Mouse (Mus musculus) gastrocnemius, postnatal 4 days (tissue): ENCODE data around the gene Morn4. TPM values are rescaled to one million over a fixed set of nuclear protein-coding genes. Genes with fewer than 3 reads are reported as not detected.

Source experiments
- DNase-seq, 2 experiments: peaks; one replicate each; pipeline ENCODE4 v3.0.0; 2021 to 2022; ENCODE audit warnings: low spot score in 2 of 2, mixed read lengths in 2 of 2
- total RNA-seq, 2 experiments: library from RNA; stranded (reverse); gene quantifications; 2 replicates each; pipeline ENCODE4 v1.2.3; 2021

The Morn4 gene
- total RNA-seq, 2 experiments from 2014 or later, result 2.0 to 2.5 TPM

GRCm38 (mm10) chr19:42045269-42046102, 40.7 kb downstream of the Morn4 start, which contains the start of gene Hoga1:
Hoga1 (plus strand) TSS chr19:42045610.
- peak; percentile 61 to 78 for DNase-seq

- DNase-seq, result no peak
These were observed 42.2 kb downstream of the Morn4 start for GRCm38 (mm10) chr19:42043988-42044387.

DNA sequence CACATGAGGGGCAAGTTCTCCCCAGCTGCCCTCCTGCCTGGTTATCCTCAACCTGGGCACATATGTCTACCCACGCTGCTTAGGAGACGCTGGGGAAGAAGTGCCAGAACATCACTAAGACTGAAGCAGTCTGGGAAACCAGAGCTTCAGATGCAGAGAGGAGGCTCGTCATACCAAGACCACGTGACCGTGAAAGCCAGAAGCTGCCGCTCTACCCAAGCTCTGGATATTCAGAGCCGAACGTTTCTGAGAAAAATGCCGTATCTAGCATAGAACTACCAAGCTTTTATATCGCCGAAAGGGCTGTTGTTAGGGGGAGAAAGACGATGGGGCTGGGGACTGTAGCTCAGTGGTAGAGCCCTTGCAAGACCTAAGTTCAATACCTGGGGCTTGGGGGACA, 47.8 kb downstream of the Morn4 start:
- no peak for DNase-seq

GRCm38 (mm10) chr19:42037167-42037702, 48.9 kb downstream of the Morn4 start:
- DNase-seq, result no peak

GRCm38 (mm10) chr19:42036357-42036756, 49.8 kb downstream of the Morn4 start:
- no peak for DNase-seq

GRCm38 (mm10) chr19:42035456-42036248, 50.5 kb downstream of the Morn4 start, which contains the start of gene Ankrd2:
Ankrd2 (plus strand) TSS chr19:42036000.
- peak; percentile 60 to 79 for DNase-seq

DNA sequence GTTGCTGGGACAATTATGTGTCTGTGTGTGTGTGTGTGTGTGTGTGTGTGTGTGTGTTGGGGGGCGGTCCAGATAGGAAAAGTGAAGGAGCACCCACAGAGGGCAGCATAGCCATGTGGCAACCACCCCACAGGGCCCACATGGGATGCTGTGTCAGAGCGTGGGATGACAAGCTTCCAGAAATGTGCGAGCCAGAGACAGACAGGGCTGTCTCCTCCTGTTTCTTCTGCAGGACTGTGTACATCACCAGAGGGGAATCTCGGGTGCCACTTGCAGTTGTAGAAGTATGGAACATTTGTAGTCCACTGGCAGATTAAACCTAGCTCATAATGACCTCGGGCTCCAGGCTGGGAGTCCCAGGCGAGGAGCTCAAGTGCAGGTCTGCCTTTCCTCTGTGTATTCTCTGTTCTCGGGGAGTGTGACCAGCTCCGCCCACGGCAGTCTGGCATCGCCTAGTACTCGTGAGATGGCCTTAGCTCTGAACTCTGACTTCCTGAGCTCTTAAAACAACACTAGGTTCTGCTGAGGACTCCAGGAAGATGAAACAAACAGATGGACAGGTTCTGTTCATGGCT, 51.2 kb downstream of the Morn4 start:
- DNase-seq, result no peak

DNA sequence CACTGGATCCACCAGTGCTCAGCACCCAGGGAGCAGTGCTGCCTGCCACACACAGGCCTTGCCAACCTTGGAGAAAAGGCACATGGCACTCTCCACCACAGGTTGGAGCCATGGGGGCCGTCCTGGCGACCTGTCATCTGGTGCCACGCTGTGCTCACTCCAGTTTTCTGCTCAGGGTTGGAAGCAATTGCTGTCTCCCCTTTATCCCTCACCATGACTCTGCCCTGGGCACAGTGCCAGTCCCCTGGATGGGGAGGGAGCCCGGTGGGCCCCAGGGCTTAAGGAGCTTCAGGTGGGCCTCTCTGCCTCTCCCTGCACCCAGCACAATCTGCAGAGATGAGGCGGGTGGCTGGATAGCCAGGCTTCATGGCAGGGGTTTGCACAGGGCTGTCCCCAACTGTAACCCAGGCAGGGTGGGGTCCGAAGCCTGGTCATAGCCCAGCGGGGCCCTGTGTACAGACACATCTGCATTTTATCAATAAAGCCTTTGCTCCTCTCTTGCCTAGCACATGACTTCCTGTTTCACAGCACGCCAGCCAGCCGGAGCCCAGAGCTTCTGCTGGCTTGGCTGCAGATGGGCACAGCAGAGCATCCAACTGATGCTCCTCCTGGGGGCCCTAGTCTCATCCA, 51.9 kb downstream of the Morn4 start:
- DNase-seq, result no peak

DNA sequence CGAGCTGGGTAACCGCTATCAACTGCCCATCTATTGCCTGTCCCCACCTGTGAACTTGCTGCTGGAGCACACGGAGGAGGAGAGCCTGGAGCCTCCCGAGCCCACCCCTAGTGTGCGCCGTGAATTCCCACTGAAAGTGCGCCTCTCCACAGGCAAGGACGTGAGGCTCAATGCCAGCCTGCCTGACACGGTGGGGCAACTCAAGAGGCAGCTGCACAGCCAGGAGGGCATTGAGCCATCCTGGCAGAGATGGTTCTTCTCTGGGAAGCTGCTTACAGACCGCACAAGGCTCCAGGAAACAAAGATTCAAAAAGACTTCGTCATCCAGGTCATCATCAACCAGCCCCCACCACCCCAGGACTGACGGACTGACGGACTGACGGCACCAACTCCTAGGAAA, 52.5 kb downstream of the Morn4 start:
- no peak for DNase-seq

DNA sequence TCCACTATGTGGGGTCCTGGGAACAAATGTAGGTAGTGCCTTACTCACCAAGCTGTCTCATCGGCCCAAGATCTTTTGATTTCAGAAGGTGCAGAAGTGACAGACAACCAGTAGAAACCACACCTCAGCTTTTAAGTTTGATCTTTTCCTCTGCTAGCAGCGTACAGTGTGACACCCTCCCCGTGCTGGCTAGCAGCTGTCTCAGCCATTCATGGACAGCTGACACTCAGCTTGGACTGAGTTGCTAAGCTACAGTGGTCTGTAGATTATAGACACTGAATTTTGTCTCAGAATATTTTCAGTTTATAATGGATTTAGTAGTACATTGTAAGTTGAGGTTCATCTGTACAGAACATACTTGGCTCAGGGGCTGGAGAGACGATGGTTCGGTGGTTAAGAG, 55.0 kb downstream of the Morn4 start:
- DNase-seq, result no peak

DNA sequence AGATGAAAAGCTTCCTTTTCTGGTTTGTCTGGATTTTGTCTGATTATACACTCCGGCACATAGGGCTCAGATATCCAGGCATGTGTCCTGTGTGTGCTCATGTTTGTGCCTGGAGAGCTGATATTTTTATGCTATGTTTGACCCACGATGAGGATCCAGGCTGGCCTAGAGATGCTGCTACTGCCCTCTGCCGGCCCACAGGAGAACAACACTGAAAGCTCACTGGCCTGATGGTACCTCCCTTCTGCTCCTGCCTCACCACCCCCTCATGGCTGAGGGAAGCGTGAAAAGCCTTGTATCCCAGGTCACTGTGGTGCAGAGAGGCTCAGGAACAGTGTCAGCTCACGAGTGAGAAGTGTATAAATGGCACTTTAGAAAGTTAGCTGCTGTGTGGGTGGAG, 60.0 kb downstream of the Morn4 start:
- peak; percentile 59 to 81 for DNase-seq

Other genes with a start within 250 kb of the Morn4 start
- gene Frat2, start 238.2 kb downstream of the Morn4 start, total RNA-seq, result 10 to 100 TPM; 11.7 to 14.1 TPM
- gene Rrp12, start 190.2 kb downstream of the Morn4 start, total RNA-seq, result 10 to 100 TPM; 21.1 to 22.4 TPM
- gene Pgam1, start 174.4 kb downstream of the Morn4 start, total RNA-seq, result 10 to 100 TPM; 53.2 to 57.9 TPM
- 10 to 100 TPM; 19.6 to 24.5 TPM for gene Exosc1, start 152.9 kb downstream of the Morn4 start, total RNA-seq
- gene Zdhhc16, start 152.9 kb downstream of the Morn4 start, total RNA-seq, result 10 to 100 TPM; 36.0 to 36.5 TPM
- gene Mms19, start 105.2 kb downstream of the Morn4 start, total RNA-seq, result 10 to 100 TPM; 20.5 to 29.1 TPM
- gene Ubtd1, start 104.6 kb downstream of the Morn4 start, total RNA-seq, result 10 to 100 TPM; 37.5 to 39.7 TPM
- gene Ankrd2, start 50.4 kb downstream of the Morn4 start, total RNA-seq, result 10 to 100 TPM; 50.1 to 73.1 TPM
- gene Hoga1, start 40.7 kb downstream of the Morn4 start, total RNA-seq, result 1 to 10 TPM; 7.1 to 8.8 TPM
- gene 4933411K16Rik, start 34.1 kb downstream of the Morn4 start, total RNA-seq, result under 1 TPM; 0.75 to 0.91 TPM
- gene Pi4k2a, start 4.1 kb upstream of the Morn4 start, total RNA-seq, result 10 to 100 TPM; 18.5 to 21.5 TPM
- gene Avpi1, start 42.7 kb upstream of the Morn4 start, total RNA-seq, result 10 to 100 TPM; 11.5 to 11.8 TPM
- gene Marveld1, start 61.0 kb upstream of the Morn4 start, total RNA-seq, result 10 to 100 TPM; 33.7 to 34.8 TPM
- gene Zfyve27, start 77.6 kb upstream of the Morn4 start, total RNA-seq, result 10 to 100 TPM; 18.6 to 22.3 TPM
- gene Sfrp5, start 115.9 kb upstream of the Morn4 start, total RNA-seq, result 1 to 10 TPM; 4.5 to 4.8 TPM
- 1 to 10 TPM; 1.2 to 1.5 TPM for gene Golga7b, start 161.2 kb upstream of the Morn4 start, total RNA-seq